Mouse (Mus musculus) midbrain, embryonic 11.5 days (tissue): Measurements from ENCODE around the gene Ska3. TPM values are rescaled to one million over a fixed set of nuclear protein-coding genes. Genes with fewer than 3 reads are reported as not detected.
A peak's percentile ranks its signal among the peaks of the same experiment; 100 is the strongest.
"Not testable (repeated sequence)": the region's sequence is repeated elsewhere in the genome, so short reads cannot be mapped to it uniquely, and the experiment has no call there.

ENCODE experiments used
- ATAC-seq: fragments of 200-750 bp; cut with Nextera tagmentation; 2 replicates; pipeline ENCODE4 v1.8.0; 2017; ENCODE audit warnings: moderate TSS enrichment, moderate library complexity; ENCODE audit not compliant: low FRiP score
- DNase-seq: peaks from one replicate; pipeline ENCODE4 v3.0.0; 2015; ENCODE audit warnings: low spot score; ENCODE audit errors: missing footprints
- H3K27ac ChIP-seq: fragments of 300-500 bp; sonication (generic); 2 replicates; pipeline ENCODE4 v1.5.1; 2014; ENCODE audit warnings: low read depth, low read length
- H3K27me3 ChIP-seq: fragments of 300-500 bp; sonication (generic); 2 replicates; pipeline ENCODE4 v1.6.1; 2014; ENCODE audit warnings: mild to moderate bottlenecking, low read length, moderate library complexity, mixed read lengths; ENCODE audit not compliant: control insufficient read depth, insufficient read depth
- H3K36me3 ChIP-seq: fragments of 300-500 bp; sonication (generic); 2 replicates; pipeline ENCODE4 v1.6.1; 2014; ENCODE audit warnings: mild to moderate bottlenecking, low read length, moderate library complexity, mixed read lengths; ENCODE audit not compliant: control insufficient read depth, insufficient read depth
- H3K4me1 ChIP-seq: fragments of 300-500 bp; sonication (generic); 2 replicates; pipeline ENCODE4 v1.6.1; 2014; ENCODE audit warnings: low read length; ENCODE audit not compliant: control insufficient read depth, insufficient read depth
- H3K4me2 ChIP-seq: fragments of 300-500 bp; sonication (generic); 2 replicates; pipeline ENCODE4 v1.6.1; 2014; ENCODE audit warnings: mild to moderate bottlenecking, moderate library complexity
- H3K4me3 ChIP-seq: fragments of 300-500 bp; sonication (generic); 2 replicates; pipeline ENCODE4 v1.5.1; 2014; ENCODE audit warnings: low read depth, low read length
- H3K9ac ChIP-seq: fragments of 300-500 bp; sonication (generic); 2 replicates; pipeline ENCODE4 v1.6.1; 2014; ENCODE audit warnings: low read length
- H3K9me3 ChIP-seq: fragments of 300-500 bp; sonication (generic); 2 replicates; pipeline ENCODE4 v1.6.1; 2016; ENCODE audit warnings: low read length; ENCODE audit not compliant: control insufficient read depth
- WGBS: fragments of 180-500 bp; shearing (Covaris S2); extraction: QIAGEN DNeasy Blood & Tissue Kit; methylation state at CpG from one replicate; pipeline ENCODE4 v1.1.7; 2014; 5-methylcytosine and 5-hydroxymethylcytosine counted together
- polyA plus RNA-seq: library from polyadenylated mRNA; unstranded; fragments of >200 nt; fragmentation: Nextera tagmentation; extraction: Ambion mirVana; gene quantifications from 2 replicates; pipeline ENCODE4 v1.2.1, GENCODE M21; 2014

Gene Ska3
- polyA plus RNA-seq, 1 experiment from 2014 or later = 43.0 TPM

- 0 out of 2 replicates have a peak, but pooled peaks cover 2% of the 10 kb centered on the region for H3K36me3 ChIP-seq
- H3K4me2 ChIP-seq = no peak overlapping the region
- no peaks in the 10 kb centered on the region for H3K9me3 ChIP-seq
- DNase-seq (no peak), ATAC-seq (no peak)
- no peak overlapping the region for H3K4me3 ChIP-seq
- WGBS = 87% methylated on average over 3 of the region's 3 CpGs
- H3K4me1 ChIP-seq = no peaks in the 10 kb centered on the region
- H3K27ac ChIP-seq = no peak overlapping the region
- no peaks in the 10 kb centered on the region for H3K27me3 ChIP-seq
- H3K9ac ChIP-seq = no peak overlapping the region
These were observed 24.3 kb upstream of the Ska3 start for GRCm38 (mm10) chr14:57850330-57850729.

- no peak overlapping the region for H3K4me3 ChIP-seq
- no peak overlapping the region for H3K27ac ChIP-seq
- H3K36me3 ChIP-seq = 0 out of 2 replicates have a peak, but pooled peaks cover 4% of the 10 kb centered on the region
- no peak overlapping the region for H3K4me2 ChIP-seq
- DNase-seq (no peak), ATAC-seq (no peak)
- H3K9me3 ChIP-seq = no peaks in the 10 kb centered on the region
- no peaks in the 10 kb centered on the region for H3K4me1 ChIP-seq
- no peak overlapping the region for H3K9ac ChIP-seq
- 94% methylated on average over 2 of the region's 2 CpGs for WGBS
- no peaks in the 10 kb centered on the region for H3K27me3 ChIP-seq
These were observed 22.7 kb upstream of the Ska3 start for GRCm38 (mm10) chr14:57848646-57849045.

- H3K9ac ChIP-seq, H3K27me3 ChIP-seq, H3K4me3 ChIP-seq, H3K9me3 ChIP-seq, H3K27ac ChIP-seq, H3K36me3 ChIP-seq, H3K4me2 ChIP-seq, DNase-seq, ATAC-seq, H3K4me1 ChIP-seq: not testable (repeated sequence)
- WGBS = 78% methylated on average over 5 of the region's 5 CpGs
These were observed 22.1 kb upstream of the Ska3 start for GRCm38 (mm10) chr14:57848061-57848460.

GRCm38 (mm10) chr14:57844535-57844934 is 18.6 kb upstream of the Ska3 start:
- Histone ChIP-seq H3K4me1 (no peaks in the 10 kb centered on the region), H3K9me3 (no peaks in the 10 kb centered on the region), H3K27me3 (no peaks in the 10 kb centered on the region), H3K4me3 (no peak overlapping the region), H3K9ac (no peak overlapping the region), H3K27ac (no peak overlapping the region), H3K4me2 (no peak overlapping the region), H3K36me3 (peaks cover 8% of the 10 kb centered on the region; the same call in 1 of the 2 replicates)
- ATAC-seq = no peak
- WGBS = 88% methylated on average over 3 of the region's 3 CpGs
- DNase-seq = no peak

- no peak for ATAC-seq
- 94% methylated on average over 10 of the region's 10 CpGs for WGBS
- 0 out of 2 replicates have a peak, but pooled peaks cover 2% of the 10 kb centered on the region for H3K36me3 ChIP-seq
- no peak overlapping the region for H3K4me3 ChIP-seq
- H3K27ac ChIP-seq = no peak overlapping the region
- H3K27me3 ChIP-seq = no peaks in the 10 kb centered on the region
- no peak for DNase-seq
- no peaks in the 10 kb centered on the region for H3K4me1 ChIP-seq
- H3K9me3 ChIP-seq = no peaks in the 10 kb centered on the region
- H3K4me2 ChIP-seq = no peak overlapping the region
- no peak overlapping the region for H3K9ac ChIP-seq
These were observed 9.2 kb upstream of the Ska3 start for GRCm38 (mm10) chr14:57835157-57835556.

- no peaks in the 10 kb centered on the region for H3K4me1 ChIP-seq
- no peaks in the 10 kb centered on the region for H3K9me3 ChIP-seq
- no peak overlapping the region for H3K9ac ChIP-seq
- 0 out of 2 replicates have a peak, but pooled peaks cover 2% of the 10 kb centered on the region for H3K36me3 ChIP-seq
- H3K27ac ChIP-seq = no peak overlapping the region
- ATAC-seq (no peak), DNase-seq (no peak)
- H3K4me3 ChIP-seq = no peak overlapping the region
- no peak overlapping the region for H3K4me2 ChIP-seq
- no peaks in the 10 kb centered on the region for H3K27me3 ChIP-seq
- WGBS = 94% methylated on average over 2 of the region's 2 CpGs
These were observed 7.5 kb upstream of the Ska3 start for GRCm38 (mm10) chr14:57833526-57833925.

GRCm38 (mm10) chr14:57827284-57827683 is 1.3 kb upstream of the Ska3 start:
- H3K4me3 ChIP-seq = peak overlapping the region; percentile 81
- no peaks in the 10 kb centered on the region for H3K27me3 ChIP-seq
- 88% methylated on average over 1 of the region's 1 CpGs for WGBS
- DNase-seq (no peak), ATAC-seq (no peak)
- H3K9me3 ChIP-seq = no peaks in the 10 kb centered on the region
- peak overlapping the region; percentile 69 for H3K4me2 ChIP-seq
- H3K27ac ChIP-seq = no peak overlapping the region
- no peaks in the 10 kb centered on the region for H3K36me3 ChIP-seq
- peak overlapping the region; percentile 93 for H3K9ac ChIP-seq
- H3K4me1 ChIP-seq = peaks cover 13% of the 10 kb centered on the region

GRCm38 (mm10) chr14:57820839-57821238 is 5.1 kb downstream of the Ska3 start:
- no peaks in the 10 kb centered on the region for H3K27me3 ChIP-seq
- H3K4me3 ChIP-seq = no peak overlapping the region
- 84% methylated on average over 4 of the region's 4 CpGs for WGBS
- no peaks in the 10 kb centered on the region for H3K9me3 ChIP-seq
- no peak overlapping the region for H3K9ac ChIP-seq
- H3K4me1 ChIP-seq = peaks cover 2% of the 10 kb centered on the region; the same call in 1 of the 2 replicates
- peaks cover 19% of the 10 kb centered on the region for H3K36me3 ChIP-seq
- no peak for DNase-seq
- H3K27ac ChIP-seq = no peak overlapping the region
- H3K4me2 ChIP-seq = no peak overlapping the region
- no peak for ATAC-seq

- WGBS = 96% methylated on average over 5 of the region's 5 CpGs
- DNase-seq (no peak), ATAC-seq (no peak)
- Histone ChIP-seq H3K27ac (no peak overlapping the region), H3K4me2 (no peak overlapping the region), H3K36me3 (peaks cover 24% of the 10 kb centered on the region), H3K9me3 (no peaks in the 10 kb centered on the region), H3K27me3 (no peaks in the 10 kb centered on the region), H3K4me1 (no peaks in the 10 kb centered on the region), H3K4me3 (no peak overlapping the region), H3K9ac (no peak overlapping the region)
These were observed 14.1 kb downstream of the Ska3 start for GRCm38 (mm10) chr14:57811844-57812243.
